Mouse (Mus musculus): ENCODE results near the gene Cdkn2aip. TPM values are rescaled to one million over a fixed set of nuclear protein-coding genes. Genes with fewer than 3 reads are reported as not detected.

The Cdkn2aip gene
- polyA plus RNA-seq, 1 experiment from 2014 or later = 47.3 TPM

GRCm38 (mm10) chr8:47742372-47742771, 28.6 kb upstream of the Cdkn2aip start:
- H3K4me1 ChIP-seq = 0 out of 2 replicates have a peak, but pooled peaks cover 6% of the 10 kb centered on the region
- no peaks in the 10 kb centered on the region for H3K9me3 ChIP-seq (replicated peaks)
- H3K27ac ChIP-seq = no peak overlapping the region
- H3K4me3 ChIP-seq = no peak overlapping the region
- no peak overlapping the region for H3K9ac ChIP-seq
- no peak for ATAC-seq
- whole genome bisulfite sequencing = 87% methylated on average over 7 of the region's 7 CpGs
- H3K4me2 ChIP-seq = no peak overlapping the region
- H3K36me3 ChIP-seq (ENCODE audit: poor library complexity, severe bottlenecking) = no peaks in the 10 kb centered on the region
- no peaks in the 10 kb centered on the region for H3K27me3 ChIP-seq

- no peak overlapping the region for H3K4me2 ChIP-seq
- no peaks in the 10 kb centered on the region for H3K9me3 ChIP-seq (replicated peaks)
- H3K27ac ChIP-seq = no peak overlapping the region
- 0 out of 2 replicates have a peak, but pooled peaks cover 2% of the 10 kb centered on the region for H3K27me3 ChIP-seq
- 68% methylated on average over 7 of the region's 7 CpGs for WGBS
- no peaks in the 10 kb centered on the region for H3K4me1 ChIP-seq
- 0 out of 2 replicates have a peak, but pooled peaks have one; percentile 30 for ATAC-seq
- no peak overlapping the region for H3K4me3 ChIP-seq
- no peak overlapping the region for H3K9ac ChIP-seq
- no peaks in the 10 kb centered on the region for H3K36me3 ChIP-seq (ENCODE audit: poor library complexity, severe bottlenecking)
Measured at GRCm38 (mm10) chr8:47737120-47737519, 23.4 kb upstream of the Cdkn2aip start.

GRCm38 (mm10) chr8:47729324-47729723, 15.6 kb upstream of the Cdkn2aip start:
- H3K4me1 ChIP-seq = peaks cover 10% of the 10 kb centered on the region
- H3K9me3 ChIP-seq (replicated peaks) = no peaks in the 10 kb centered on the region
- no peak overlapping the region for H3K27ac ChIP-seq
- ATAC-seq = no peak
- no peak overlapping the region for H3K4me2 ChIP-seq
- H3K4me3 ChIP-seq = no peak overlapping the region
- H3K27me3 ChIP-seq = peaks cover 13% of the 10 kb centered on the region; the same call in 1 of the 2 replicates
- WGBS = 91% methylated on average over 7 of the region's 7 CpGs
- no peaks in the 10 kb centered on the region for H3K36me3 ChIP-seq (ENCODE audit: poor library complexity, severe bottlenecking)
- H3K9ac ChIP-seq = no peak overlapping the region

- no peak overlapping the region for H3K4me2 ChIP-seq
- peaks cover 11% of the 10 kb centered on the region for H3K27me3 ChIP-seq
- no peak overlapping the region for H3K9ac ChIP-seq
- H3K27ac ChIP-seq = no peak overlapping the region
- H3K9me3 ChIP-seq (replicated peaks) = no peaks in the 10 kb centered on the region
- no peak overlapping the region for H3K4me3 ChIP-seq
- ATAC-seq = 0 out of 2 replicates have a peak, but pooled peaks have one; percentile 30
- H3K36me3 ChIP-seq (ENCODE audit: poor library complexity, severe bottlenecking) = no peaks in the 10 kb centered on the region
- peaks cover 10% of the 10 kb centered on the region for H3K4me1 ChIP-seq
- WGBS = 3% methylated on average over 6 of the region's 6 CpGs
Measured at GRCm38 (mm10) chr8:47726945-47727344, 13.2 kb upstream of the Cdkn2aip start.

- 82% methylated on average over 4 of the region's 4 CpGs for WGBS
Measured at GRCm38 (mm10) chr8:47721609-47722008, 7.9 kb upstream of the Cdkn2aip start.

GRCm38 (mm10) chr8:47718641-47719040, 4.9 kb upstream of the Cdkn2aip start:
- no peak for ATAC-seq
- peaks cover 4% of the 10 kb centered on the region for H3K4me1 ChIP-seq
- 43% methylated on average over 11 of the region's 11 CpGs for WGBS

More at GRCm38 (mm10) chr8:47721609-47722008, 7.9 kb upstream of the Cdkn2aip start:
- Histone ChIP-seq H3K4me1 (peaks cover 2% of the 10 kb centered on the region; the same call in 1 of the 2 replicates), H3K27ac (no peak overlapping the region), H3K36me3 (ENCODE audit: poor library complexity, severe bottlenecking) (no peaks in the 10 kb centered on the region), H3K4me3 (no peak overlapping the region), H3K9ac (no peak overlapping the region), H3K4me2 (no peak overlapping the region), H3K27me3 (no peaks in the 10 kb centered on the region; the same call in 1 of the 2 replicates), H3K9me3 (replicated peaks) (no peaks in the 10 kb centered on the region)
- ATAC-seq = no peak

GRCm38 (mm10) chr8:47713171-47713663, 515 bp downstream of the Cdkn2aip start:
- H3K9ac ChIP-seq = peak overlapping the region; percentile 95
- ATAC-seq = peak; percentile 57
- WGBS = 0% methylated on average over 44 of the region's 44 CpGs

More at GRCm38 (mm10) chr8:47718641-47719040, 4.9 kb upstream of the Cdkn2aip start:
- H3K27ac ChIP-seq = no peak overlapping the region
- H3K4me2 ChIP-seq = no peak overlapping the region
- H3K9ac ChIP-seq = no peak overlapping the region
- H3K36me3 ChIP-seq (ENCODE audit: poor library complexity, severe bottlenecking) = no peaks in the 10 kb centered on the region
- no peak overlapping the region for H3K4me3 ChIP-seq
- no peaks in the 10 kb centered on the region for H3K9me3 ChIP-seq (replicated peaks)
- H3K27me3 ChIP-seq = no peaks in the 10 kb centered on the region

GRCm38 (mm10) chr8:47708106-47708505, 5.6 kb downstream of the Cdkn2aip start:
- peaks cover 56% of the 10 kb centered on the region for H3K36me3 ChIP-seq (ENCODE audit: poor library complexity, severe bottlenecking)
- no peaks in the 10 kb centered on the region for H3K27me3 ChIP-seq
- no peak for ATAC-seq
- no peak overlapping the region for H3K9ac ChIP-seq
- H3K4me1 ChIP-seq = peaks cover 24% of the 10 kb centered on the region
- 73% methylated on average over 5 of the region's 5 CpGs for WGBS
- no peak overlapping the region for H3K27ac ChIP-seq
- H3K4me3 ChIP-seq = no peak overlapping the region
- no peaks in the 10 kb centered on the region for H3K9me3 ChIP-seq (replicated peaks)
- no peak overlapping the region for H3K4me2 ChIP-seq

More at GRCm38 (mm10) chr8:47713171-47713663, 515 bp downstream of the Cdkn2aip start:
- peaks cover 25% of the 10 kb centered on the region for H3K36me3 ChIP-seq (ENCODE audit: poor library complexity, severe bottlenecking)
- H3K27ac ChIP-seq = peak overlapping the region; percentile 97
- no peaks in the 10 kb centered on the region for H3K27me3 ChIP-seq
- H3K4me2 ChIP-seq = peak overlapping the region; percentile 82
- no peaks in the 10 kb centered on the region for H3K9me3 ChIP-seq (replicated peaks)
- H3K4me1 ChIP-seq = peaks cover 28% of the 10 kb centered on the region
- H3K4me3 ChIP-seq = peak overlapping the region; percentile 99

- no peaks in the 10 kb centered on the region for H3K27me3 ChIP-seq
- no peak overlapping the region for H3K9ac ChIP-seq
- peaks cover 13% of the 10 kb centered on the region; the same call in 1 of the 2 replicates for H3K4me1 ChIP-seq
- H3K4me2 ChIP-seq = no peak overlapping the region
- no peak overlapping the region for H3K4me3 ChIP-seq
- WGBS = 94% methylated on average over 8 of the region's 8 CpGs
- no peak overlapping the region for H3K27ac ChIP-seq
- no peaks in the 10 kb centered on the region for H3K9me3 ChIP-seq (replicated peaks)
- no peak for ATAC-seq
- peaks cover 51% of the 10 kb centered on the region for H3K36me3 ChIP-seq (ENCODE audit: poor library complexity, severe bottlenecking)
Measured at GRCm38 (mm10) chr8:47706746-47707145, 7.0 kb downstream of the Cdkn2aip start.

GRCm38 (mm10) chr8:47702333-47702732, 11.4 kb downstream of the Cdkn2aip start:
- Histone ChIP-seq H3K4me2 (no peak overlapping the region), H3K9me3 (replicated peaks) (no peaks in the 10 kb centered on the region), H3K9ac (no peak overlapping the region), H3K4me1 (no peaks in the 10 kb centered on the region), H3K36me3 (ENCODE audit: poor library complexity, severe bottlenecking) (peaks cover 24% of the 10 kb centered on the region), H3K4me3 (no peak overlapping the region), H3K27ac (no peak overlapping the region), H3K27me3 (no peaks in the 10 kb centered on the region)
- WGBS = 56% methylated on average over 1 of the region's 1 CpGs
- ATAC-seq = no peak

GRCm38 (mm10) chr8:47697696-47698095, 16.0 kb downstream of the Cdkn2aip start:
- Histone ChIP-seq H3K4me1 (no peaks in the 10 kb centered on the region), H3K4me3 (no peak overlapping the region), H3K9me3 (replicated peaks) (no peaks in the 10 kb centered on the region), H3K27me3 (no peaks in the 10 kb centered on the region), H3K4me2 (no peak overlapping the region), H3K36me3 (ENCODE audit: poor library complexity, severe bottlenecking) (no peaks in the 10 kb centered on the region), H3K27ac (no peak overlapping the region), H3K9ac (no peak overlapping the region)
- ATAC-seq = no peak
- 68% methylated on average over 1 of the region's 1 CpGs for WGBS

GRCm38 (mm10) chr8:47695431-47696105, 18.2 kb downstream of the Cdkn2aip start:
- Histone ChIP-seq H3K27me3 (no peaks in the 10 kb centered on the region), H3K27ac (no peak overlapping the region), H3K4me3 (no peak overlapping the region), H3K9me3 (replicated peaks) (no peaks in the 10 kb centered on the region), H3K9ac (no peak overlapping the region), H3K4me1 (peaks cover 5% of the 10 kb centered on the region; the same call in 1 of the 2 replicates), H3K4me2 (no peak overlapping the region), H3K36me3 (ENCODE audit: poor library complexity, severe bottlenecking) (no peaks in the 10 kb centered on the region)
- ATAC-seq = no peak
- WGBS = 79% methylated on average over 5 of the region's 5 CpGs
